Mouse (Mus musculus) embryonic facial prominence, embryonic 10.5 days (tissue): Measurements from ENCODE around the gene Zfp709. TPM values are rescaled to one million over a fixed set of nuclear protein-coding genes. Genes with fewer than 3 reads are reported as not detected.

ENCODE experiments used
- DNase-seq: peaks from one replicate; pipeline ENCODE4 v3.0.0-alpha.2; 2017; ENCODE audit warnings: low spot score
- H3K27ac ChIP-seq: fragments of 300-500 bp; sonication (generic); replicated peaks from 2 replicates; pipeline ENCODE4 v1.5.1; 2016; ENCODE audit warnings: mild to moderate bottlenecking
- H3K27me3 ChIP-seq: fragments of 300-500 bp; sonication (generic); replicated peaks from 2 replicates; pipeline ENCODE4 v1.6.1; 2016; ENCODE audit warnings: low read depth, mild to moderate bottlenecking; ENCODE audit not compliant: poor library complexity, severe bottlenecking
- H3K36me3 ChIP-seq: fragments of 300-500 bp; sonication (generic); replicated peaks from 2 replicates; pipeline ENCODE4 v1.6.1; 2016; ENCODE audit warnings: mild to moderate bottlenecking, moderate library complexity
- H3K4me1 ChIP-seq: fragments of 300-500 bp; sonication (generic); 2 replicates; pipeline ENCODE4 v1.6.1; 2016
- H3K4me3 ChIP-seq: fragments of 300-500 bp; sonication (generic); 2 replicates; pipeline ENCODE4 v1.5.1; 2016; ENCODE audit warnings: mild to moderate bottlenecking, moderate library complexity
- H3K9me3 ChIP-seq: fragments of 300-500 bp; sonication (generic); 2 replicates; pipeline ENCODE4 v1.6.1; 2016; ENCODE audit warnings: mild to moderate bottlenecking
- WGBS: fragments of 180-500 bp; shearing (Covaris S2); methylation state at CpG from one replicate; pipeline ENCODE4 v1.1.7; 2016; 5-methylcytosine and 5-hydroxymethylcytosine counted together
- polyA plus RNA-seq: library from polyadenylated mRNA; unstranded; fragments of >200 nt; fragmentation: Nextera tagmentation; extraction: Ambion mirVana; gene quantifications from 2 replicates; pipeline ENCODE4 v1.2.1, GENCODE M21; 2016

The Zfp709 gene
- polyA plus RNA-seq, 1 experiment from 2014 or later, result 5.5 TPM

GRCm38 (mm10) chr8:71940293-71941208 is 58.7 kb downstream of the Zfp709 start:
- 71% methylated on average over 2 of the region's 2 CpGs for WGBS
- Histone ChIP-seq H3K27ac (no peak overlapping the region), H3K4me3 (no peak overlapping the region), H3K27me3 (no peaks in the 10 kb centered on the region), H3K9me3 (peaks cover 2% of the 10 kb centered on the region; the same call in 1 of the 2 replicates), H3K4me1 (no peaks in the 10 kb centered on the region), H3K36me3 (no peaks in the 10 kb centered on the region)
- DNase-seq, result no peak

GRCm38 (mm10) chr8:71941776-71942175 is 60.0 kb downstream of the Zfp709 start:
- no peak for DNase-seq
- Histone ChIP-seq H3K36me3 (no peaks in the 10 kb centered on the region), H3K4me1 (no peaks in the 10 kb centered on the region), H3K9me3 (no peaks in the 10 kb centered on the region), H3K27ac (no peak overlapping the region), H3K27me3 (no peaks in the 10 kb centered on the region), H3K4me3 (no peak overlapping the region)
- 87% methylated on average over 1 of the region's 1 CpGs for WGBS

Other genes with a start within 250 kb of the Zfp709 start
- 2.2 TPM in 2 replicates for gene Unc13a, start 210.3 kb upstream of the Zfp709 start, polyA plus RNA-seq
- 3.6 and 4.0 TPM in 2 replicates for gene Jak3, start 205.7 kb upstream of the Zfp709 start, polyA plus RNA-seq
- gene Insl3, start 192.8 kb upstream of the Zfp709 start, polyA plus RNA-seq, result 0.55 TPM in 1 of 2 replicates, not detected in the other
- 0.54 and 0.72 TPM in 2 replicates for gene B3gnt3, start 180.2 kb upstream of the Zfp709 start, polyA plus RNA-seq
- gene Fcho1, start 156.3 kb upstream of the Zfp709 start, polyA plus RNA-seq, result 6.0 and 7.9 TPM in 2 replicates
- 8.4 TPM in 2 replicates for gene Zfp882, start 26.6 kb downstream of the Zfp709 start, polyA plus RNA-seq
- 33.0 and 33.1 TPM in 2 replicates for gene Zfp617, start 26.6 kb downstream of the Zfp709 start, polyA plus RNA-seq
- gene Zfp961, start 69.0 kb downstream of the Zfp709 start, polyA plus RNA-seq, result 27.3 and 27.7 TPM in 2 replicates
- 0.31 and 0.50 TPM in 2 replicates for gene Cyp4f18, start 127.6 kb downstream of the Zfp709 start, polyA plus RNA-seq
- not detected in 2 replicates for gene Olfr372, start 159.2 kb downstream of the Zfp709 start, polyA plus RNA-seq
- gene Olfr373, start 201.2 kb downstream of the Zfp709 start, polyA plus RNA-seq, result 0.04 TPM in 1 of 2 replicates, not detected in the other
- gene Olfr374, start 225.0 kb downstream of the Zfp709 start, polyA plus RNA-seq, result not detected in 2 replicates